Mouse (Mus musculus): ENCODE data around the gene Cotl1.

Cotl1 gene

DNA sequence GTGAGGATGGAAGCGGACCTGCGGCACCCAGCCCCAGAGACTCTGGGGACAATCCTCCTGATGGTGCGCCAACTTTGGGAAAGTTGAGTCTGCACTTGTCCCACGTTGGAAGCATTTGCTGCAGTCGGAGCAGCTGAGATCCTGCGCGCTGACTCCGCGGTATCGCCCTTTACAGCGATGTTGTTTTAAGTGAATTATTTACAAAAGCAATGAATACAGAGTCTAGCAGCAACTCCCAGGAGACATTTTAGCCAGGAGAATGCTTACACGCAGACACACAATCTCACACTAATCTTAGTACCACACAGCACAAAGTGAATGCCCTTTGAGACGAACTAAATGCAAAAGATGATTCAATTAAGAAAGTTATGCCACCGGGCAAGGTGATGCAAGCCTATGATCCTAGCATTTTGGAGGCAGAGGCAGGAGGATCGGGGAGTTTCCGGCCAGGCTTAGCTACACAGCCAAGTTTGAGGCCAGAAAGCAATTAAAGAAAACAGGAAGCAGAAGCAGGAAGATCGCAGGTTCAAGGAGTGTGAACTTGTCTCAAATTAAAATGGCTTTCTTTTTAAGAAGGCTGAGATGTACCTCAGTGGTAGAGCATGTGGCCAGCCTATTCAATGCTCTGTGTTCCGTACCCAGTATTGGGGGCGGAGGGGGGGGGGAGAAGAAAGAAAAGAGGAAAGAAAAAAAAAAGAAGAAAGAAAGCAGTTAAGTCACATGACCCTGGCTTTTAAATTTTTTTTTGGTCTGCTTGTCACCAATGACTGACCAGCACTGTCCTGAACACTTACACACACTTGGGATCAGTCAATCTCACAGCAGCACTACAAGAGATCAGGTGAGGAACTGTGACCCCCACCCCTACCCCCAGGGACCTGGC, 2.0 kb downstream of the Cotl1 start:
- peak; percentile 56 for DNase-seq

DNA sequence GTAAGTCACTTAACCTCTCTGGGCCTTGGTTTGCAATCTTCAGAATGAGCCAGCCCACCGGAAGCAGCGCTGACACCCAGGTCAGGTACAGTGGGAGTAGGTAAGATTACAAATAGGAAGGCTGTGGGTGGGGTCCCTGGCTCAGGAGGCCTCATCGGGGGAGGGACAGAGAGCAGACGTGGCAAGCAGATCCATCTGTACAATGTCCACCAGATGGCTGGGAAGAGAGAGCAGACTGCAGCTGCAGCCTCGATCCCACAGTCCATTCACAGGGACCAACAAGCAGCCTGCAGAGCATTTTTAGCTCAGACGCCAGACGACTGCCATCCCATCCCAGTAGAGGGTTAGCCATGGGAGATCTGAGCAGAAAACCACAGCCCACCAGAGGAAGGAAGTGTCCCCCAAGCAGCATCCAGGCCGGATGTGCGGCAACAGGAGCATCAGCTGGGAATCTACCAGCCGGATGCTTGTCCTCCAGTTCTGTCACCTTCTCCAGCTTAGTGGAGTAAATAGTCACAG, 2.7 kb downstream of the Cotl1 start:
- DNase-seq = peak; percentile 62

DNA sequence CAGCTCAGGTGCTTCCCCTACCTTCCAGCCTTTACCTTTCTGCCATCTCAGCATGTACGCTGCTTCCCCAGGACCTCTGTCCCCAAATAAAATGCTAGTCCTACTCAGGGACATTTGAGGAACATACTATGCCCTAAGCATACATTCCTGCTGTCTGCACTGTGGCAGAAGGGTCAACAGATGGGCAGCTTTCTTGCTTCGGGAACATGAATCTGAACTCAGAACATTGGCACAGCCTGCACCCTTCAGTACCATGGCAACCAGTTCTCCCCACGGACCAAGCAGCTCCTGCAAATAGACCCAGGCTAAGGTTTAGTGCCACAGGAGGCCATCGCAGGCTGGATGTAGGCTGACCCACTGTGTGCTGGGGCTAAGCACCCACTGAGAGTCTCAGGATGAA, 3.5 kb downstream of the Cotl1 start:
- no peak for DNase-seq

DNA sequence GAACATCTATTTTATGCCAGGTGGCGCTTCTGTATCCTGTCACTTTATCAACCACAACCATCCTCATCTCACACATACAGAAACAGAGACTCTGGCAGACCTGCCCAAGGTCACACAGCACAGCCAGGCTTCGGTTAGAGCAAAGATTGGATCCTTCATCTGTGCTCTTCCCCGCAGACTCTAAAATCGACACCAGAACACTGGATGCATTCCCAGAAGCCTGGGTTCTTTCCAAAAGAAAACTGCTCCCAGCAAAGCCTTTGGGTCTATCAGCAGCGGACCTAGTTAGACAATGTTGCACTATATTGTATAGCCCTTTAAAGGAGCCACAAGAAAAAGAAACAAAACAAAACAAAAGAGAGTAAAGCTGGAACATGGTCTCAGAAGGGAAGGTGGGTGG, 5.1 kb downstream of the Cotl1 start:
- no peak for DNase-seq

DNA sequence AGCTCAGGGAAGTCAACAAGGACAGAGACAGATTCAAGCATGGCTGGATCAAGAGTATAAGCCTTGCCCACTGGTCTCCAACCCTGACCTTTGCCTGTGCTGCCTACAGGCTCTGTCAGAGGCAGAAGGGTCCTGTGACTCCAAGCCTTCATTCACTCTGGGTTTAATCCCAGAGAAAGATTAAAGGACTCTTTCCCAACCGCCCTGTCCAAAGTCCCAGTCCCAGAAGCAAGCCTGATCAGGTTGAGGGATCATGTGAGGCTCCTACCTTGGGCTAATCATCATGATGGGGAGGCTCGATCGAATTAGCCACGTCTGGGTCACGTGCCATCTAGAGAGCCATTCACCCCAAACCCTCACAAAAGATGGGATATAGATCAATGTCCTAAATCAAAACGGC, 5.7 kb downstream of the Cotl1 start:
- DNase-seq = peak; percentile 47

DNA sequence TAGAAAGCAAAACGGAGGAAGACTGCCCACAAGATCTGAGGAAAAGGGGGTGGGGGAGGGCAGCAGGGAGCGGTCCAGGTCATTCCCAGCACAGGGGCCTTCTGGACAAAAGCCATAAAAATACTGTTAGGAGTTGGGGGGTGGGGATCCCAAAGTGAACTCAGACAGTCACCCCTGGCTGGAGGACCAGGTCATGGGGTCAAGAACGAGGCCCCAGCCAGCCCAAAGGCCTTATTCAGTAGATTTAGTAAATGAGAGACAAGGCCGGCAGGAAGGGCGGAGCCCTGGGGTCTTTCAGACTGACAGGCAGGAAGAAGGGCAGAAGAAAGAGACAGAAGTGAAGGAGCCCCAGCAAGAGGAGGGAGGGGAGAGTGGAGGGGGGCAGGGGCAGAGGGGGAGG, 7.4 kb downstream of the Cotl1 start:
- no peak for DNase-seq

DNA sequence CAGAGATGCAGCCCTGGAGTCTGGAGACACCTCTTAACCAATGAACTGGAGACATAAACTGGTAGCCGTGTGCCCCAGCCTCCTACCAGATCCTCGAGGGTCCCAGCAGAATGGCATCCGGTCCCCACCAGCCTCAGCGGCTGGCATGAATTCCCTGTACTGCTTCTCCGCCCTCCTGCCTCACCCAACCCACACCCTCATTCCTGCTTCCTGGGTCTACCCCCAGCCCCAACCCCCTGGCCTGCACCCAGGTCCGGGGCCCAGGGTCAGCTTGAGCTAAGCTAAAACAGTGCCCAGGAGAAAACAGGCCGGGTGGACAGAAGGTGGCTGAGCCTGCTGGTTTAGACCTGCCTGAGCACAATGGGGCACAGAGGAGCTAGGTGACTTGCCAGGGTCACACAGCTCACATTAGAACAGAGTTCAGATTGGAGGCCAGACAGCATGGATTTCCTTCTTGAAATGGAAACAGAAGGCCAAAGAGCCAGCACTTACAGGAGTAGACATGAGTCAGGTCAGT, 8.2 kb downstream of the Cotl1 start:
- DNase-seq = no peak

DNA sequence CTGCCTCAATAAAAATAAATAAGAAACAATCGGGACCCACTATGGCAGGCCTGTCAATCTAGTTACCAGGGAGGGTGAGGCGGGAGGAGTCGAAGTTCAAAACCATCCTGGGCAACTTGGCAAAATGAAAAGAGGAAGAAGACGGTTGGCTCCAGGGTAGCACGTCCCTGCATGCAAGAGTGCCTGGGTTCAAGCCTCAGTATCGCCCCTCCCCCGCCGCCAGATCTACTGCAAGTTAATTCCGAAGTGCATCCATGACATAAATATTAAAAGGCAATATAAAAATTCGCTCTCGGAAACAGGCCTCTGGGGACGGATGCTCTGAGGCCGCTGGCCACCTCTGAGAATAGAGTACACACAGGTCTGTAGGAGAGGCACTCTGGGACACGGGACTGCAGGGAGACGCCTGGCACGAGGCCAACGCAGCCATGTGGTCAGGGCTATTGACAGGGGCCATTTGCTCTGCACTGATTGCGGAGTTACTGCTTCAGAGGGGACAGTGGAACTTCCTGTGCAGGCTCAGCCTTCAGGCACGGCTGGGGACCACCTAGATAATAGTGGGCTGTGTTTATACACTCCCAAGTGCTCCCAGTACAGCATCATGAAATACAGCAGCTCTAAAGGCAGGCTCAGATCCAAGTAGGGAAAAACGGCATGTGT, 8.9 kb downstream of the Cotl1 start:
- peak; percentile 90 for DNase-seq

DNA sequence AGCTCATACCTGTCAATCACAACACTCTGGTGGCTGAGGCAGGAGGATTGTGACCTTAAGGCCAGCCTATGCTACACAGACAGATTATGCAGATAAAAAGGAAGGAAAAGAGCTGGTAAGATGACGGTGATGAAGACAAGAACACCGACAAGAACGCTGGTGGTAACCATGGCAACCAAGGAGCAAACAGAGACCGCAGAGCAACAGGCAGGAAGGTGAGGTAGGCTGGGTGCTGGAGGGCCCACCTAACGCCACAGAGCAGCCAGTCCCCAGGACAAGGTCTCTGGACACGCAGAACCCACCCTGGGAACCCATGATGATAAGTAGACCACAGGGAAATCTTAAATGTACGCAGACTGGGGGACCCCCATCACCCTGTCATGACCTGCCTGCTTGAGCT, 9.8 kb downstream of the Cotl1 start:
- no peak for DNase-seq

DNA sequence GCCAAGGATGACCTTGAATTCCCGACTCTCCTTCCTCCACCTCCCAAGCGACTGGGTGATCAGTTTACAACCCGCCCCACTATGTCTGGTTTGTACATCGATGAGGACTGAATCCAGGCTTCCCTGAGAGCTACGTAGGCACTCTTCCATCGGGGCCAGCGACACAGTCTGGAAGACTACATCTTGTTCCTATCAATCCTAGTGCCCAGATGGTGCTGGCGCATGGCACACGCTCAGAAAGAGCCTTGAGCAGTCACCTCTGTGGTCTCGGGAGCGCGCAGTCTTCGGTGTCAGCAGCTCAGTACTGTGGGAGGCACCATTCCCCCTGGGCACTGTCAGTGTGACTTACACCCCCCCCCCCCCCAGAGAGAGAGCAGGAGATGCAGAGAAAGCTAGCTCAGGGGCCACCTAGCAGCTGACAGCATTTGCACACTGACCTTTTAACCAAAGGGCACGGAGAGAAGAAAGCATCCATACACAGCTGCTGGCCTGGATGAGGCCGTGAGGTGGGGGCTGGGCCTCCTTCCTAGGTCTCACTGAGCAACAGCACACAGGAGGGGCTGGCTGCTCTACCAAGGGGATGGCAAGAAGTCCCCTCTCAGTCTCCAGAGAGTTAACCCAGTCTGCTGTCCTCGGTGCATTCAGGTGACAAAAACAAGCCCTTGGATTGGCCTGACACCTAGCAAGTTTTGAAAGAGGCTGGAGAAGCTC, 10.3 kb downstream of the Cotl1 start:
- DNase-seq = no peak

DNA sequence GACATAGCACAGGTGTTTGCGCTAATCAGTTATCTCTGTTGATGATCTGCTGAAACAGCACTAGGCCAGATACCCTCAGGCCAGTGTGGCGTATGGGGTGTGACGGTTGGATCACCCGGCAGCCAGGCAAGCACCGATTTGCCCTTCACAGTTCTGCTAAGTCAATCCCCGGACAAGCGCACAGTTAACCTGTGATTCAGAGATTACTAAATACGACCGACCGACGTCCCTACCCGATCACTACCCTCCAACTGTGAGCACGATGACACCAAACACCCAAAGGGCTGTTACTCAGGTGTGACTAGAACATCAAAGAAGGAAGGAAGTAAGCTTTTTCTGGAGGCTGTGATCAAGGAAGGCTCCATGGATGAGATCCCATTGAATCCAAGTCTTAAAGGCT, 10.9 kb downstream of the Cotl1 start:
- DNase-seq = no peak

DNA sequence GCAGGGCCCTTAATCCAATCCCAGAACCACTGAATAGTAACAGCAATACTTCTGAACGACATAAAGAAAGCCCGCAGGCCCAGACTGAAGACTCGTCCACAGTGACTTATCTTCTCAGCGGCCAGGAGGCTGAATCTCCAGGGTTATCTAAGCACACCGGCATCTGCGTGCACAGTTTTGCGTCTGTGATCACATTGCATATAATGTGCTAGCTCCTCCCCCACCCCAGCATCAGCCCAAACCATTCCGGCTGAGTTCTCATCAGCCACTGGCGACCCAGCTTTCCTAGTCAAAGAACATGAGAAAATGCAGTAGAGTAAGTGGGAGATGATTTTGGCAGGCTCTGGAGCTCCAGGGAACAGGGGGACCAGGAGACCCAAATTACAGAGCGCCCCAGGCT, 11.3 kb downstream of the Cotl1 start:
- no peak for DNase-seq

DNA sequence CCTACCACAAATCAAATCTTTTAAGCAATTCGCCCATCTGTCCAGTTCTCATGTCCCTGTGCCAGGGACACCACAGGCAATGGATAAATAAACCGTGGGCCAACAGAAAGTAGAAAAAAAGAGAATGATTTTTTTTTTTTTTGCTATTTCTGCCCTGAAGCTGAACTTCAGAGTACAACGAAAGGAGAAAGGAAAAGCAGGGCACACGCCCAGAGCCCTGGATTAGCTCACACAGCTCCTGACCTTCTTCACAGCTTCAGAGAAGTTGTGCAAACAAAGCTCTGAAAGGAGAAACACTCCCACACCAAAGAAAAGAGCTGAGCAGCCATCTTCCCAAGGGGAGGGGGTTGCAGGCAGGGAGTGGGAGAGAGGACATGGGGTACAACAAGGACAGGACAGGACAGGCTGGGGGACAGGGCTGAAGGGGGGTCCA, 12.6 kb downstream of the Cotl1 start:
- no peak for DNase-seq

DNA sequence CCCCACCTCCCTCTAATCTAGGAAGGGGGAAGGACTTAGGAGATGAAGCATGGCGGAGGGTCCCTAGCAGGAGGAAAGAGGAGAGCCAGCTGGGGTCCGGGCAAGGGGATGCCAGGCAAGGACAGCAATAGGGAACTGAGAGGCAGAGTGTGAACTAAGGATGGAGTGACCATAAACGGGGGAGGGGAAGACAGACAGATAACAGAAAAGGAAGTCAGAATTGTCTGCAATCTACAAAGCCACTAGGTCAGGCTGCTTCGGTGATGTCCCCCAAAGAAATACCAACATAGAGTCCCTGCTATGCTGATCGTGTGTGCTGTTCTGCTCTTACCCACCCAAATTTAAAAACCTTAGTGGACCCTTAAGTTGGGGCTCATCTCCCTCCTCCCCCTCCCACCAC, 13.4 kb downstream of the Cotl1 start:
- no peak for DNase-seq

DNA sequence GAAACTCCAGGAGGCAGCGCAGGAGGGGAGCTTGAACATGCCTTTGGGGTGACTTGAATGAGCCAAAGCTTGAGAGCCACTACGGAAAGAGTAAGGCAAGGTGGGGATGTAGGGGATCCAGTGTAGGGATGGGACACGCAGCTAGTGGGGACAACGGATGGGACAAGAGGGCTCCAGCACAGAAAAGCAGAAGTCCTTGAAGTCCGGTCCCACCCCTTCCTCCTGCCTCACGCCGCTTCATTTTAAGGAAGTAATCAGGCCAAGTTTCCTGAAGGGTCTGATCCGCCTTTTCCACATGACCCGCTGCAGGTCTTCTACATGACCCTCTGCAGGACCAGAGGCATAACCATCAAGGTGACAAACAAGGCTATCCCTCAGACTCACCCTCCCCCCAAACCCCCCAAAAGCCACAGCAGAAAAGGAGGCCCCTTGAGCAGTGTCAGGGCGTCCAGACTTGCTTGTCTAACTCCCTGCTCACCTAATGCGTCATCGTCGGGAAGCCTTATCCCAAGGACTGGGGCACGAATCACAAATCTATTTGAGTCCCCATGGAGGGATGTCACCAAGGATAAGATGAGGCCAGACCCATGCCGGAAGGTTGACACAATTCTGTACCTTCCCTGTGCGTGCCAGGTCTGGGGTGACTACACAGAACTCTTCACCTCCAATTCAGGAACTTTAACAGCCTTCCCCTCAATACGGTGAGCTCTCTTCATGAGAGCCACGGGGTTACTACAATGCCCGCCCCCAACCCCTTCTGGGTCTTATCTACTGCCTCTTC, 14.2 kb downstream of the Cotl1 start:
- DNase-seq = no peak

DNA sequence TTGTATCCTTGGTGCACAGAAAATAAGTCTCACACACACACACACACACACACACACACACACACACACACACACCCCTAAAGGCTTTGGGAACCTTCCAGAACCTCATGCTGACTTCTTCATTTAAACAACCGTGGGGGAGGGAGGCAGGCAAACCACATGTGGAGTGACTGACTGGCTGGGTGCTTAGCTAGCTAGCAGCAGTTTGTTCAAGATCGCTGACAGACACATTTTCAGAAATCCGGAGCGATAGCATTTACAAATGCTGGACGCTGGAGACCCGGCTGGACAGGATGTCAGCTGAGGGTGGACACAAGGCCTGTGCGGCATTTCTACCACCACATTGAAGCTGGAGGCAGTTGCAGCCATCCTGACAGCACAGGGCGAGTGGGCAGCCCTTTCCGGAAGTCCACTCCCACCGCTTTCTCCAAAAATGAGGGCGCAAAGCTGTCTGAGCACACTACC, 15.5 kb downstream of the Cotl1 start:
- peak; percentile 74 for DNase-seq

DNA sequence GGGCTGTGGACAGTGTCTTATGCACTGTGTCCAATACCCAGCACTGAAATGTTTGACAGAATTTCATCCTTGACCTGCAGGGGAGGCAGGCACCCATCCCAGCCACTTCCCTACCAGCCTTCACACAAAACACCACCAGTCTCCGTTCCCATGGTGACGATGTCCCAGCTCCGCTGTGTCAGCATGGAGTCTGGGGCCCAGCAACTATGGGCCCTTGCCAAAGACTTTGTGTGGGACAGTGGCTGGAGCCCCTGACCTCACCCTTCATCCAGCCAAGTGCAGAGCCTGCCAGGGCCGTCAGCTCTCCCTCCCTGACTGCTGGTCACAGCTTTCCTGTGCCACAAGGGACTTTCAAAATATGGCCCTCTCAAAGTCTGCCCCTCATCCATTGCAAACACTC, 16.2 kb downstream of the Cotl1 start:
- DNase-seq = peak; percentile 64

DNA sequence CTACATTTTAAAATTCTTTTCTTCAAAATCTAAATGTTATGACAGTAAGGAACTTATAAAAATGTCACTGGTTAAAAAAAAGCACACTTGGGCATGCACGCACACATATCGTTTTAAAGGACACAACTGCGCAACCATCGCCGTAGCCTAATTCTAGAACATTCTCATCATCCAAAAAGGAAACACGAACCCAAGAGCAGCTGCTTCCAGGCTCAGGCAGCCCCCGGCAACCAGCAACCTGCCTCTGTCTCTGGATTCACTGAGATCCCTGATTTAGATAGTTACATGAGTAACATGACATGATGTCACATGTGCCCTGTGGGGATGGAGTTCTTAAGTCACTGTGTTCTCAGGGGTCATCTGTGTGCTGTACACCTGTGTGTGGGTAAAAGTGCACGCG, 17.1 kb downstream of the Cotl1 start:
- no peak for DNase-seq

DNA sequence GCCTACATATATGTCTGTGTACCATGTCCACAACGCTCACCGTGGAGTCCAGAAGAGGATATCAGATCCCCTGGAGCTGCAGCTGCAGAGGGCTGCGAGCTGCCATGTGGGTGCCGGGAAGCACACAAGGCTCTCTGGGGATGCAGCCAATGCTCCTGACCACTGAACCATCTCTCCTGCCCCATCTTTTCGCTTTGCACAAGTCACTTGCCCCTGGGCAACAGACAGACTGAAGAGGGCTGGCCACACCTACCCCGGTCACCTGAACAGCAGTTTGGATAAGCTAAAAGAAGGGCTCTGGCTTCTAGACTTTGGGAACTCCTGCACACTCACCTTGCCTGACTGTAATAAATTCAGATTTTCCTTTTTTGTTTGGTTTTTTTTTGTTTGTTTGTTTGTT, 18.7 kb downstream of the Cotl1 start:
- DNase-seq = no peak

DNA sequence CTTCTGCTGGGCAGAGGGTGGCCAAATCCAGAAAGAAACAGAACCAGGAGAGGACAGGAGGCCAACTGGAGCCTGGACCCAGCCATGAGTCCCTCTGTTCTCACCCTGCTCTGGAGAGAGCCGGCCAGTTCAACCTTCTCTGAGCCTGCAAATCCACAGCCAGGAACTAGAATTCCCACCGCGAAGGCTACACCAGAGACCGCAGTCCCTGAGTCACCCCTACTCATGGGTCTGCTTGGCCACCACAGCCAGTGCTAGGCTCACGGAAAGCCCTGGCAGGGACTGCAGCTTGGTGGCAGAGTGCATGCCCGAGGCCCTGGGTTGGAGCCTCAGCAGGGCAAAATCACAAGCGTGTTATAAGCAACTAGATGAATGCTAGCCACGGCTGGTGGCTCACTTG, 20.4 kb downstream of the Cotl1 start:
- DNase-seq = no peak

DNA sequence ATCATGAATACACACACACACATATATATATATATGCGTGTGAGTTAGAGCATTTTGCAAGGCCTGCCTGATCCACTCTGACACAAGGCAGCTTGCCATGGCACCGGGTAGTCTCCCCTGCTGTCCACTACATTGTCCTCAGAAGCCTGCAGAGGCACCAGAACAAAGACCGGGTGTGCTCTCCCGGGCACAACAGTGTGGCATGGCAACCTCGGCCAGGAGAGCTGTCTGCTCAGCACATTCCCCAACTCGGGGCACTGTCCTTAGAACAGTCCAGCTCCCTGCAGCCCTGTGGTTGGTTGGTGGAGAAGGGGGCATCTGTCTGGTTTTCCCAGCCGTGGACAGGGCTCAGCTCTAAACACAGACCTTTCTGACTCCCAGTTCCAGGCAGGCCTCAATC, 21.0 kb downstream of the Cotl1 start:
- peak; percentile 76 for DNase-seq

DNA sequence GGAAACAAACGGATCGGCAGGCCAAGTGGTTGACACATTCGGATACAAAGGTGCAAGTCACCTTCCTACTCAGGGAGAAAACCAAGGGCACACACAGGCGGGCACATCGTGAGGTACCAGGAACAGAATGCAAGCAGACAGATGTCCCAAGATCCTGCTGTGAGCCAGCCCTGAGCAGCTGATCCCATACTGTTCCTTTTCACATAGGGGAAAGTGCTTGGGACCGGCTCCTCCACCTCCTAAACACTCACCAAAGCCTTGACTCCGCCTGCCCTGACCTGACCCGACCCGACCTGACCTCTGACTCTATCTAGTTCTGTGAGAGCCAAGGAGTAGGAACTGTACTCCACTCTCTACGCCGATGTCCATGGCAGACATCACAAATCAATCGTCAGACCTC, 22.9 kb downstream of the Cotl1 start:
- no peak for DNase-seq

All from kidney, postnatal 14 days (tissue).